29 mouse cellular contexts compared by ENCODE assay signal in the genomic region with DNA sequence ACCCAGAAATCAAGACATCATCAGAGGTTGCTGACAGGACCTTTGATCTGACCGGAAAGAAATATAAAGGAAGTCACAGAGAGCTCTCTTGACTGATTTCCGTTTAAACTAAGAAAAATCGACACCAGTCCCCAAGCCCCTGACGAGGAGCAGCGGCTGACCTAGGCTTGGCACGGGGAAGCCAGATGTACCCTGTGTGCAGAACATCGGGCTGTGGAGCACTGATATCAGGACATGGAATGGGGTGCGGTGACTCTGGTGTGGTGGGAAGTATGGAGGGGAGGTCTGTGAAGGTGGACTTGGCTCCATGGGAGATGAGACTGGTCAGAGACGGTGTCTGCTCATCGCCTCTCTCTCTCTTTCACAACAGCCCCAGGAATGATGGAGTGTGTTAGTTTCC.
A peak's percentile ranks its signal among the peaks of the same experiment; 100 is the strongest.
DNase-seq lines count a peak whose midpoint lies in the region; ATAC-seq and TF ChIP-seq lines count a peak whose summit lies in the region.
"Had no signal": no experiment of that assay in that cellular context is flagged by ENCODE, and none has a peak within 500 bp of the region (broad histone marks: within the 10 kb centered on the region; RNA-seq: fewer than 3 reads in every experiment).

No protein-coding gene starts in this region.

- H3K4me3 ChIP-seq in lung, embryonic 14.5 days (ENCODE audit: low read depth, low read length), result no peak overlapping the region
- H3K4me3 ChIP-seq in lung, adult 2 months (replicated peaks; ENCODE audit: extremely low read depth, low read depth, low read length), result no peak overlapping the region
- peak overlapping the region; percentile 42 for H3K4me3 ChIP-seq in megakaryocyte, embryonic 14.5 days (replicated peaks)
- H3K4me3 ChIP-seq in embryonic facial prominence, embryonic 10.5 days, result no peak overlapping the region
- H3K4me3 ChIP-seq: embryonic facial prominence, embryonic 13.5 days; embryonic facial prominence, embryonic 15.5 days; erythroblast, embryonic 14.5 days; forebrain, embryonic 10.5 days; forebrain, embryonic 12.5 days had no signal

- no peak overlapping the region for H3K27ac ChIP-seq in lung, embryonic 14.5 days (ENCODE audit: low read depth)
- H3K27ac ChIP-seq in embryonic facial prominence, embryonic 10.5 days (replicated peaks), result no peak overlapping the region; the same call in 1 of the 2 replicates
- H3K27ac ChIP-seq: embryonic facial prominence, embryonic 13.5 days; embryonic facial prominence, embryonic 15.5 days; forebrain, embryonic 10.5 days; forebrain, embryonic 12.5 days had no signal

- peak; percentile 35 for DNase-seq in embryo, embryonic 10.5 days (ENCODE audit: low spot score)
- DNase-seq in embryo, embryonic 11 days, result no peak
- DNase-seq in lung, embryonic 14.5 days, result peak; percentile 21
- DNase-seq in lung, adult 2 months, result no peak
- DNase-seq in embryonic facial prominence, embryonic 10.5 days (ENCODE audit: low spot score), result peak; percentile 55
- DNase-seq in thymus, adult 18-20 months, result no peak
- DNase-seq: adrenal gland, adult 8-10 months; adrenal gland, postnatal 14 days; adrenal gland, postnatal 36 days; B cell, adult 2 months; cerebellum, adult 11-12 months; cerebellum, adult 2 months; cerebellum, adult 9-10 months; cerebellum, postnatal 10 days; cerebellum, postnatal 25 days had no signal

- TF ChIP-seq POLR2A in lung, adult 2 months (IDR thresholded peaks at IDR 0.05; ENCODE audit: borderline replicate concordance, extremely low read depth, low read depth, low read length), result no peak

- H3K4me1 ChIP-seq in lung, embryonic 14.5 days (ENCODE audit: insufficient read depth), result no peaks in the 10 kb centered on the region
- no peaks in the 10 kb centered on the region for H3K4me1 ChIP-seq in lung, adult 2 months (ENCODE audit: control insufficient read depth, insufficient read depth, low read length)
- peaks cover 3% of the 10 kb centered on the region; the same call in 1 of the 2 replicates for H3K4me1 ChIP-seq in megakaryocyte, embryonic 14.5 days
- H3K4me1 ChIP-seq in embryonic facial prominence, embryonic 10.5 days, result peaks cover 42% of the 10 kb centered on the region
- H3K4me1 ChIP-seq: embryonic facial prominence, embryonic 15.5 days; forebrain, embryonic 12.5 days had no signal

- no peaks in the 10 kb centered on the region for H3K9me3 ChIP-seq in lung, embryonic 14.5 days (ENCODE audit: low read depth, low read length)
- peaks cover 53% of the 10 kb centered on the region for H3K9me3 ChIP-seq in megakaryocyte, embryonic 14.5 days
- H3K9me3 ChIP-seq in embryonic facial prominence, embryonic 10.5 days, result no peaks in the 10 kb centered on the region
- H3K9me3 ChIP-seq: embryonic facial prominence, embryonic 13.5 days; embryonic facial prominence, embryonic 15.5 days; forebrain, embryonic 10.5 days; forebrain, embryonic 12.5 days had no signal

- no peak overlapping the region for H3K4me2 ChIP-seq in lung, embryonic 14.5 days
- H3K4me2 ChIP-seq: embryonic facial prominence, embryonic 13.5 days; embryonic facial prominence, embryonic 15.5 days; forebrain, embryonic 12.5 days had no signal

- WGBS in lung, embryonic 14.5 days, result 24% methylated on average over 10 of the region's 10 CpGs
- WGBS in lung, adult 2 months, result 36% methylated on average over 10 of the region's 10 CpGs
- WGBS in embryonic facial prominence, embryonic 10.5 days, result 49% methylated on average over 10 of the region's 10 CpGs

- no peaks in the 10 kb centered on the region for H3K27me3 ChIP-seq in lung, embryonic 14.5 days (ENCODE audit: insufficient read depth, low read length)
- no peaks in the 10 kb centered on the region for H3K27me3 ChIP-seq in megakaryocyte, embryonic 14.5 days (replicated peaks)
- H3K27me3 ChIP-seq in embryonic facial prominence, embryonic 10.5 days (replicated peaks; ENCODE audit: low read depth, poor library complexity, severe bottlenecking), result peaks cover 45% of the 10 kb centered on the region
- H3K27me3 ChIP-seq: CH12.LX; forebrain, embryonic 12.5 days; Patski had no signal

- no peaks in the 10 kb centered on the region for H3K36me3 ChIP-seq in lung, embryonic 14.5 days (ENCODE audit: insufficient read depth)
- no peaks in the 10 kb centered on the region for H3K36me3 ChIP-seq in megakaryocyte, embryonic 14.5 days (replicated peaks; ENCODE audit: low read length)
- no peaks in the 10 kb centered on the region for H3K36me3 ChIP-seq in embryonic facial prominence, embryonic 10.5 days (replicated peaks)
- H3K36me3 ChIP-seq: embryonic facial prominence, embryonic 13.5 days; embryonic facial prominence, embryonic 15.5 days; forebrain, embryonic 10.5 days; forebrain, embryonic 12.5 days; G1E had no signal

- ATAC-seq in lung, embryonic 14.5 days (ENCODE audit: insufficient read depth), result no peak
- ATAC-seq in megakaryocyte, adult 5-6 weeks (ENCODE audit: poor library complexity, severe bottlenecking), result no peak
- ATAC-seq: activated CD4-positive, CD25-positive, alpha-beta regulatory T cell, adult 4 months; CD4-positive, CD25-positive, alpha-beta regulatory T cell, adult 4 months; forebrain, embryonic 14.5 days; forebrain, embryonic 16.5 days; Patski had no signal

- no peak overlapping the region for H3K9ac ChIP-seq in lung, embryonic 14.5 days
- H3K9ac ChIP-seq: embryonic facial prominence, embryonic 13.5 days; embryonic facial prominence, embryonic 15.5 days; forebrain, embryonic 12.5 days had no signal

- no peak for TF ChIP-seq CTCF in lung, embryonic 14.5 days (IDR thresholded peaks at IDR 0.05; ENCODE audit: low read depth)
- no peak for TF ChIP-seq CTCF in lung, adult 2 months (IDR thresholded peaks at IDR 0.05; ENCODE audit: insufficient read depth, low read length)

Comparison
In these comparisons a context has a peak if more than half of its experiments do, and no peak if none do; other contexts are left out.
1. DNase-seq: peak in embryo, embryonic 10.5 days (single experiment), lung, embryonic 14.5 days (single experiment) and embryonic facial prominence, embryonic 10.5 days (single experiment); none in embryo, embryonic 11 days (single experiment), lung, adult 2 months (single experiment) and thymus, adult 18-20 months (0 of 2).